Mouse (Mus musculus): Measurements from ENCODE around the gene Arhgdia.

Gene Arhgdia

DNA sequence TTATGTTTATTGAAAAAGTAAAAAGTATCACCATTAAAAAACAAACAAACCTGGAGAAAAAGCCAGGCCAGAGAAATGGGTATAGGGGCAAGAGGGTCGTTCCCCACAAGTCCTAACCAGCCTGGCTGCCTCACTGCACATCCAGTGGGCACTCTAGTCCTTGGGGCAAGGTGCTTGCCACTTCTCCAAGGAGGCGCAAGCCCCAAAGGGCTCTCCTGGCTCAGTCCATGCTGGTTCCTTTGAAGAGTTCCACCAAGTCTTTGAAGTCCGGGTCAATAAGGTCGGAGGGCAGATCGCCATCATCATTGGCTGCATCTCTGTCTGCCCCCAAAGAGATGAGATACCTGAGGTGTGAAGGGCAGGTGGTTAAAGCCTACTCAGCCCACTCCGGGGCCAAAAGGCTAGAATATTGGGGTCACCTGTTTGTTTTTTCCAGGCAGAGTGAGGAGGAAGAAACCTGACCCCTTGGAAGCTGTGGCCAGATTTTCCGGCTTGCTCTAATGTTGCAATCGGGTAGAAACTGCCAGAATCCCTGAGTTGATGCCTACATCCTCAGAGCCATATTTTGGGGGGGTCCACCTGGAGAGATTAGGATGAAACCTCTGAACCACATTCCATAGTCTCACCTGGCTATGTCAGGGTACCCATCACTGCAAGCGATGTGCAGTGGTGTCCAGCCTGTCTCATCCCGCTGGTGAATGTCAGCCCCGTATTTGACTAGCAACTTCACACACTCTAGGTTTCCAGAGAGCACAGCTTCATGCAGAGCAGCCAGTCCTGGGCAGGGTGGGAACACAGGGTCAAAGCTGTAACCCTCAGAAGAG, 31.2 kb downstream of the Arhgdia start:
- no peak for DNase-seq

DNA sequence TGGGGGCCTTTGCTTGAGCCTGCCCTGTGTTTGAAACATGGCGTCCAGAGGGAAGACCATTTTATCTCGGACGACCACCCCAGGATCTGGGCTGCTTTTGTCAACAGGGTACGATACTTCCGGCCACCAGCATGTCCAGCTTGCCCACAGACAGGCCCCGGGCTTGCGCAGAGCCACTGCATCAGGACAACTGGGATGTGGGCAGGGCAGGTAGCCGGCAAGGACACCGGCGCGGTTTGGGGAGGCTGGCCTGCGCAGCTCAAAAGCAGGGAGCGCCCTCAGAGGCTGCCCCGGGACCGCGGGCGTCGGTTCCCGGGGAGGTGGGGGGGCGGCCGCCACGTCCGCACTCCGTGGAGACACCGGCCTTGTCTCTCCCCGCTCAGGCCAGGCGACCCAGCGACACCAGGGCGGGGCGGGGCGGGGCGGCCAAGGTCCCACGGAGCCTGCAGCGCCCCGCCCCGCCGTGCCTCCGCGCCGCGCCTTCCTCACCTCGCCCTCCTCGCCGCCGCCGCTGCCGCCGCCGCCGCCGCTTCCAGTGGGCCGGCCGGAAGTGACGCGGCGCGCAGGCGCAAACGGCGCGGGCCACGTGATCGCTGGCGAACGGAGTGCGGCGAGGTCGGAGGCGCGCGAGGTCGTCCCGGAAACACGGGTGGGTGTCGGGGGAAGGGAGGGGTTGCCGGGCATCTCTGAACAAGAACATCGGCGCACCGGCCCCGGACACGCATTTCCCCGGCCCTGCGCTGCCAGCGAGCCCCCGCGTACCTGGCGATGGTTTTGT, 32.1 kb downstream of the Arhgdia start, which contains the start of gene Mcrip1:
Mcrip1 (minus strand) TSS at position 560 of the 778 bp plus-strand sequence.
- DNase-seq = peak; percentile 97

DNA sequence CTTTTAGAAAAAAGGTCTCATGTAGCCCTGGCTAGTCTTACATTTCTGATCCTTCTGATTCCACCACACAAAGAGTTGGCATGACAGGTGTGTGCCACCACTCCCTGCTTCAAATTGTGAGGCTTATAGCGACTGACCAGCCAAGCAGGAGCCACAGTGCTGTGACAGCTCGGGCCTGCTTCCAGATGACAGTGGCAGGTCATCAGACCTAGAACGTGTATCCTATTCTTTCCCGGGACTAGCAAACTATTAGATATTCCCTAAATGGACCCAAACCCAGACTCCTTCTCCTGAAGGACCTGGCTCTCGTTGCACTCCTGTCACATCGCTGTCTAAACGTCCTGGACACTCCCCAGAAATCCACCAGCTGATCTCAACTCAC, 32.6 kb downstream of the Arhgdia start:
- DNase-seq = no peak

DNA sequence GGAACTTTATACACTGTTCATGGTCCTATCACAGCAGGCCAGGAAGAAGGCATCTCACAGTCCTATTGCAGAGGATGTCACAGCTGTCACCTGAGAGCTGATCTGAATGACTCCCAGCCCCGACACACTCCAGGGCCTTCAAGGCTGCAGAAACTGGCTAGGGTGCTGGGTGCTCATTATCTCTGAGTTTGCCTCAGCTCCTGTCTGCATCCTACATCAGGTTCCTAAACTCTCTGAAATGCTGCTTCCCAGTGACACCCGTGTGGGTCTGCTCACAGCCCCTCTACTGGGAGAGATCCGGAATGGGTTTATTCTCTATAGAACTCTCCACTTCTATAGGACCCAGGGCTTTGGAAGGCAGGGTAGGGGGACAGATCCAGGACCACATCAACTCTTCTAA, 33.2 kb downstream of the Arhgdia start:
- DNase-seq = no peak

DNA sequence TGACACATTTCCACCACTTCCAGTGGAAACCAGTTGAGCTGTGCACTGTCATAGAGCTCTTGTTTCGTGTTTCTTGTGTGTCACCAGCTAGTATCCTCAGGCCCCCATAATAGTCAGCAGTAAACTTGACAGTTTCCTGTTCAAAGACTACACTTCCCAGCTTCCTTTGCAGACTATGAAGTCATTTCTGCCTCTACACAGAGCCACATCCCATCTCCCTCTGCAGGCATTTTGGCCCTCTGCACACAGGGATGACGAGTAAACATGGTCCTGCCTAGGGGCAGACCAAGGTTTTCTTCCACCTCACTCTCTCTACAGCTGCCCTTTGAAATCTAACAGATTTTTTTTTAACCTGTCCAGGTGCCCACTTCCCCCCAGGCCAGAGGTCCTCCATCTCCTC, 34.0 kb downstream of the Arhgdia start:
- DNase-seq = peak; percentile 58

DNA sequence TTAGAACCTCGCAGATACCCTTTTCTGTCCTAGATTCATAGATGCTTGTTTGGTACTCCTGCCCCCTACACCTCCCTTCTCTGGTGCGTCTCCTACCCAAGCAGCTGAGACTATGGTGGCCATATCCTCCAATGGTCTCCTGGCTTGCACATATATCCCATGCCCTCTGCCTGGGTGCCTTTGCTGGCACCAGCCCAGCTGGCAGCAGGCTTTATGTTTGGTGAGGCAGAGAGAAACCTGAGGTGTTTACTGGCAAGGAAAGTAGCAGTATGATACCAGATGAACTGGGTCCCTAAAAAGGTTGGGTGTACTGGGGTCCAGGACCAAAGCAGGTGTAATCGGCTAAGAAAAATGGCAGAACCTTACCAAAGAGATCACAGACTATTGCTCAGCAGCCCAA, 35.5 kb downstream of the Arhgdia start:
- no peak for DNase-seq

DNA sequence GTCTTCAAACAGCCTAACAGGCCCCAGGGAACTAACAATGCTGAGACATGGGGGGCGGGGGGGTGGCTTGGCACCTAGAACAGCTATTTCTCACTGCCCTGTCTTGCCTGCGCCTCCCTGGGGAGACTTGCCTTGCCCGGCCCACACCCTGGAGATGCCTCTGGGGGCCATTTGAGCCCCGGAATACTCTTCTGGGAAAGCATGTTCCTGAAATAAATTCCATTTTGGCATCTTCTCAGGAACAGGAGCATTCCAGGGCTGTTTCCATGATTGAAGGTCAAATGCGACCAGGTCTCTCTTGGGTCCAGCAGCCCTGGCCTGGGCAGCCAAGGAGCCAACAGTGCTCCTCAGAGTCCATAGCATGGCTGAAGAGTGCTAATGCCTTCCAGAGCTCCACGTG, 39.0 kb downstream of the Arhgdia start:
- DNase-seq = no peak

DNA sequence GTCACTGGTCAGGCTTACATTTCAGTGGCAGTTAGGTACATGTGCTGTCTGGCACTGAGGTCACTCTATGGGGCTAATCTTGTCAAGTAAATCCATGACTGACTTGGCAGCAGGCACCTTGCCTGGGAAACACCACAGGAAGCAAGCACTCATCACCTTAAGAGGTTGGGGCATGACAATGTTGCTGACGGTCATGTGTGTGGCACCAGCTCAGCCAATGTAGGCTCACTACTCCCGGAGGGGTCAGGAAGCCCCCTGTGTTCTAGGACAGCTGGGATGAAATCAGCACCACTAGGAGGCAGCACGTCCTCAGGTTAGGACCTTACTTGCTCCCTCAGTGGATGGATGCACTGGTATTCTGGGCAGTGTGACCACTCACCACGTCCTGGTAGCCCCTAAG, 39.5 kb downstream of the Arhgdia start:
- DNase-seq = peak; percentile 41

DNA sequence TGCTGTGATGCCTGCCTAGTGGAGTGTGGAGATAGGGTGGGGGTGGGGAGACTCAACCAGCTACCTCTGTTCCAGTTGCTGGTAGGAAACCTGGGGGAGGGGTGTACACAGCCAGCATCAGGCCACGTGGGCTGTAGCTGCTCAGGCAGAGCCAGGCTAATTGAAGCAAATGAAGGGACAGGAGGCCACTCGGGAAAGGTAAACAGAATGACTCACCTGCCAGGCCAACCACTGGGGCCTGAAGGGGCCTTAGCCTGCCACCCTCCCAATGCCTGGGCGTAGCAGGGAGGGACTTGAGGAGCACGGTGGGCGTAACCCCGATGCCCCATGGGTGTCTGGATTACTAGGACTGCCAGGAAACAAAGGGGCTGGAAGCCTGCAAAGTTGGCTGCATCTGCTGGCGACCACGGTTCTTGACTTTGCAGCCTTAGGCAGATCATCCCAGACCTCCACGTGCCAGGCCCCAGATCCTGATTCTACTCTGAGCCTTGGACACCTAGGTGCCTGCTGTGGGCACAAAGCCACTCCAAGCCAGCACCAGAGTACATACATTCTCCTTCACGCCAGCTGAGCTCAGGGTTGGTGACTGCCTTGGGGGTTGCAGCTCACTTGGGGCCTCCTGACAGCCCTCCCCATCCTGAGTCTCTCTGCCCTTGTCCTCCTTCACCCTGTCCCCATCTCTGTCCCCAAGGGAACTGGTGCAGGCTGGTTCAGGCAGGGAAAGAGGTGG, 42.0 kb downstream of the Arhgdia start:
- DNase-seq = peak; percentile 65

DNA sequence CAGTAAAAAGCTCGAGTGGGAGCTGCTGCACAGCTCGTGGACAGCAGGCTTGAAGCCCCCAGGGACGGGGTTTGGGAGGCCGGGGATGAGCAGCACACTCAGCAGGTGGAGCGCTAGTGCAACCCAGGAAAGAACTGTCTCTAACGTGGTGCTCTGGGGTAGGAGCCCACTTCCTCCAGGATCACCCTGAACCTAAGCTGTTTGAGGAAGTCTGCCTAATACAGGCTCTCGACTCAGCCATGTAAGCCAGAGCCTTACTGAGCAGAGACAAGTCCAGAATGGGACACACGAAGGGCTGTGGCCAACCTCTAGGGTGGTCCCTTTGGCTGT, 42.5 kb downstream of the Arhgdia start:
- DNase-seq = no peak

DNA sequence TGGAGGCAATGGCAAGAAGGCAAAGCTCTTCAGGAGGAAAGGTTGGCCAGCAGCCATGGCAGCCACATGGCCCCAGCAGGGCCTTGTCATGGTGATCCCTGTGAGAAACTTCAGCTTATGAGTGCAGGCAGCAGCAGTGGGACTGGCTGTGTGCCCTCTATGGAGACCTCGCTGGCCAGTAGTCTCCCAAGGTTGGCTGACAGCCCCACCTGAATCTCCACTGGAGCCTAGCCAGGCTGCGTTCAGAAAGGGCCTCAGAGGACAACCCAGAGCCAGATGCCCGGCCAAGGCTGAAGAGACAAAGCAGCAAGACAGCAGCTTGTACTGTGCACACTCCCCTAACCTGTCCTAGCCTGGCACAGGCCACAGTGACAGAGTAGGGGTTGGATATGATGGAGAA, 42.9 kb downstream of the Arhgdia start:
- DNase-seq = peak; percentile 57

DNA sequence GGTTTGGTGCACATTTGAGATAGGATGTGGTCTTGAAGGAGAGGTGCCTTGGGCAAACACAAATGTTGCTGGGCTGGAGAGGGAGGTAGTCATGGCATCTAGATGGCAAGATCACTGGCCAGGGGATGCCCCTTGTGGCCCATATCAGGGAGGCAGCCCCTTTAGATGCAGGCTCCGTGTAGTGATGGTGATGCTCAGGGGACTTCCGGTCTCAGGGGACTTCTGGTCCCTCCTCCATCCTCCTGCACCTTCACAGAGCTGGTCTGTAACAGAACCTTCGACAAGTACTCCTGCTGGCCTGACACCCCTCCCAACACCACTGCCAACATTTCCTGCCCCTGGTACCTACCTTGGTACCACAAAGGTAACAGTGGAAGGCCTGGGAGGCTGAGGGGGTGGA, 45.6 kb downstream of the Arhgdia start:
- DNase-seq = no peak

DNA sequence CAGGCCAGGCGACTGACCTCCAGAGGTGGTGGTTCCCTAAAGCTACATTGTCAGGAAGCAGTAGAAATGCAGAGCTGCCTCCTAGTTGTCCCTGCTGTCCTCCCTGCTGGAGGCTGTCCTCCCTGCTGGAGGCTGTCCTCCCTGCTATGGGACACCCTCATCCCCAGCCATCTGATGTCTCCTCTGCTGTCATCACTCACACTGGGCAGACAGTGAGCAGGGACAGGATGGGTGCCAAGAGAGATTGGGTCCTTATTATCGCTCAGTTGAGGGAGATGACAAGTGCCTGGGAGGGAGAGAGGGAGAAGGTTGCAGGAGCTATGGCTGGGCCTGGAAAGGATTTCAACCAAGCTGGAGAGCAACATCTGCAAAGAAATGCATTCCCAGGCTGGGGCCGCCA, 46.3 kb downstream of the Arhgdia start:
- DNase-seq = no peak

DNA sequence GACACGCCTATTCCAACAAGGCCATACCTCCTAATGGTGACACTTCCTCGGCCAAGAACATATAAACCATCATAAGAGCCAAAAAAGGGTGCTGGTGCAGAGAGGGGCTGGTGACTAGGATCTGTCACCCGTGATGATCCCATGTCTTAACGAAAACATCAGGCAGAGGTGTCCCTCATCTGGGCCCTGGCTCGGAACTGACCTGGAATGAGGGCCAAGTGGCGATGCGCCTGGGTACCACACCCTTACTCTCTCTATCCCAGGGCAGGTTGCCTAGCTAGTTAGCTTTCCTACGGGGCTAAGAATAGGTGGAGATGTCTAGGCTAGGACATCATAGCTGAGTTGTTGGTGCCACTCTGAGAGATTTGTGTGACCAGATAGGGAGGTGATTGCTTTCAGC, 47.3 kb downstream of the Arhgdia start:
- DNase-seq = no peak

DNA sequence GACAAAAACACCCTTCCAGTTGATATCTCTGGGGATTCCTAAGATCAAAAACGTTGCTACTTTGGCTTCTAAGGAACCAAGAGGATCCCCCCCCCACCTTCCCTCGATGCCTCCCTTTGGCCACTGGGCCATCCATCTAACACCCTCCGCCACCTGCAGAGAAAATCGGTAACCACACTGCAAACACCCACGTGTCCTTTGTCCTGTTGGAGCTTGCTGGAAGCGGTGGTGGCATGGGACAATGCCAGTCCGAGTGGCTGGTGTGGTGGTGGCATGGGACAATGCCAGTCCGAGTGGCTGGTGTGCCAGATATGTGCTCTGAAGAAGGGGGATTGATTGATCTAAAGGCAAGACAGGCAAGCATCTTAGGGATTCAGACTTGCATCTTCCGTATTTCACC, 49.8 kb downstream of the Arhgdia start:
- no peak for DNase-seq

DNA sequence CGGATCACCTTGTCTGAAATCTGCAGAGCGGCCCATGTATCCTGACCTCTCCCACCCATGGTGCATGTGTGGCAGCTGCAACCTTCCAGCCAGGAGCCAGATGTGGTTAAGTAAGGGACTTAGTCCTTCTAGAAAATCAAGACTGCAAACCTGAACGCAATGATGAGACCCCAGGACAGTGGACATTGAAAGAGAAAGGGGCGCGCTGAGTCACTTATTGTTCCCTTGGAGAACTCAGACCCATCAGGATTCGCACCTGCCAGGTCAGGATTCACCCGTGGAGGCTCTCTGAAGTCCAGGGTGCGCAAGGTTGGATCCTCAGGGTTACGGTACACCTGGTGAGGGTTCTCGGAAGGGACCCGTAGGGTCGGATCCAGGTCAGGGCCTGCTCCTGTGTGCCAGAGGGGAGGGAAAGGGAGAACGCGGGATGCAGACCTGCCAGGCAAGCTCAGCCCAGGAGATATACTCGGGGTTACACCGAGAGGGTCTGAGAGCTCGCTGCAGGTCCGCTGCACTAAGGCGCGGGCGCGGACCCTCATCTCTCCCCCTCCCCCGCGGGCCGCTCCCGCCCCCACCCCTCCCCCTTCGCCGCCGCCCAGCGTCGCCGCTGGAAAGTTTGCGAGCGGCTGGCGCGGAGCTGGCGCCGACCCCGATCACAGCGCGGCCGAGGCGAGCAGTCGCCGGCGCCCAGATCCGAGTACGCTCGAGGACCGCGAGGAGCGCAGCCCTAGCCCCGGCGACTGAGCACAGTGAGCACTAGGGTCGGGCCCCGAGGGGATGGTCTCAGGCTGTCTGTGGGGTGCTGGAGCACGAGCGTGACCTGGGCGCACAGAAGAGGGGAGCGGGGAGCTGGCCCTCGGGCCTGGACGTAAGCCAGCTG, 51.1 kb downstream of the Arhgdia start, which contains the start of gene Gcgr:
Gcgr (plus strand) TSS at position 615 of the 880 bp plus-strand sequence.
- no peak for DNase-seq

DNA sequence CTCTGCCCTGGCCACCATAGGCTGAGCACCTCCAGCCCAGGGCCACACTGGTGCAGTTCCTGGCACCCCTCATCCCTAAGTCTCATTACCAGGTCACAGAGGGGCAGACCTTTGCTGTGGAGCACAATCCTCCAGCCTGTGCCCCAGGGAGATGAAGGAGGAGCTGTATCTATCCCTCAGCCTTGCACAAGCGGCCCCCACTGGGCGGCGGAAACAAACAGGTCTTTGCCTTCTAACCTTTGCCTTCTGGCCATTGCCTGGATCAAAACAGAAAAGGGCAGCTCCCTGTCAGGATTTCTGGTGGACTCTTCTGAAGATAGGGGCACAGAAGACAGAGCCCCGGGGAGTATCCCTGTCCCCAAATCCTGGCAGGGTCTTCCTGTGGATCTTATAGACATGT, 52.5 kb downstream of the Arhgdia start:
- no peak for DNase-seq

All from lung, postnatal 10 days (tissue).